Mouse (Mus musculus) neural tube, embryonic 14.5 days (tissue): ENCODE measurements around the gene Celf1. TPM values are rescaled to one million over a fixed set of nuclear protein-coding genes. Genes with fewer than 3 reads are reported as not detected.
A peak's percentile ranks its signal among the peaks of the same experiment; 100 is the strongest.
"Not testable (repeated sequence)": the region's sequence is repeated elsewhere in the genome, so short reads cannot be mapped to it uniquely, and the experiment has no call there.

Experiments
- ATAC-seq: fragments of 200-750 bp; cut with Nextera tagmentation; 2 replicates; pipeline ENCODE4 v1.8.0; 2017; ENCODE audit warnings: low read depth, mild to moderate bottlenecking, moderate TSS enrichment, moderate library complexity
- H3K27ac ChIP-seq: fragments of 300-500 bp; sonication (generic); 2 replicates; pipeline ENCODE4 v1.5.1; 2014; ENCODE audit warnings: low read depth, mild to moderate bottlenecking, control low read depth, low read length, moderate library complexity, mixed read lengths
- H3K27me3 ChIP-seq: fragments of 300-500 bp; sonication (generic); 2 replicates; pipeline ENCODE4 v1.6.1; 2014; ENCODE audit warnings: low read length; ENCODE audit not compliant: control insufficient read depth, insufficient read depth
- H3K36me3 ChIP-seq: fragments of 300-500 bp; sonication (generic); 2 replicates; pipeline ENCODE4 v1.6.1; 2014; ENCODE audit warnings: low read length, mixed read lengths; ENCODE audit not compliant: control insufficient read depth, insufficient read depth
- H3K4me1 ChIP-seq: fragments of 300-500 bp; sonication (generic); 2 replicates; pipeline ENCODE4 v1.6.1; 2014; ENCODE audit warnings: low read length; ENCODE audit not compliant: control insufficient read depth, insufficient read depth
- H3K4me2 ChIP-seq: fragments of 300-500 bp; sonication (generic); 2 replicates; pipeline ENCODE4 v1.6.1; 2014; ENCODE audit warnings: mild to moderate bottlenecking, low read depth, low read length, control low read depth
- H3K4me3 ChIP-seq: fragments of 300-500 bp; sonication (generic); 2 replicates; pipeline ENCODE4 v1.5.1; 2014; ENCODE audit warnings: low read depth, low read length, control low read depth, mixed read lengths
- H3K9ac ChIP-seq: fragments of 300-500 bp; sonication (generic); replicated peaks from 2 replicates; pipeline ENCODE4 v1.6.1; 2014; ENCODE audit warnings: low read depth, mild to moderate bottlenecking, control low read depth, low read length, mixed read lengths
- H3K9me3 ChIP-seq: fragments of 300-500 bp; sonication (generic); 2 replicates; pipeline ENCODE4 v1.6.1; 2016; ENCODE audit warnings: low read length; ENCODE audit not compliant: control insufficient read depth
- WGBS: fragments of 180-500 bp; shearing (Covaris S2); extraction: QIAGEN DNeasy Blood & Tissue Kit; methylation state at CpG from one replicate; pipeline ENCODE4 v1.1.7; 2014; 5-methylcytosine and 5-hydroxymethylcytosine counted together
- polyA plus RNA-seq: library from polyadenylated mRNA; unstranded; fragments of >200 nt; fragmentation: Nextera tagmentation; extraction: Ambion mirVana; gene quantifications from 2 replicates; pipeline ENCODE4 v1.2.1, GENCODE M21; 2014

The Celf1 gene
- polyA plus RNA-seq, 1 experiment from 2014 or later: 77.6 TPM

- no peaks in the 10 kb centered on the region for H3K27me3 ChIP-seq
- ATAC-seq: no peak
- H3K9me3 ChIP-seq: no peaks in the 10 kb centered on the region
- H3K4me2 ChIP-seq: no peak overlapping the region
- no peak overlapping the region for H3K4me3 ChIP-seq
- no peaks in the 10 kb centered on the region for H3K4me1 ChIP-seq
- no peak overlapping the region for H3K9ac ChIP-seq
- no peaks in the 10 kb centered on the region for H3K36me3 ChIP-seq
- WGBS: 96% methylated on average over 2 of the region's 2 CpGs
- H3K27ac ChIP-seq: no peak overlapping the region
These were observed 36.4 kb downstream of the Celf1 start for GRCm38 (mm10) chr2:90976590-90976989.

GRCm38 (mm10) chr2:90977291-90977690 is 37.1 kb downstream of the Celf1 start:
- H3K36me3 ChIP-seq: no peaks in the 10 kb centered on the region
- 87% methylated on average over 4 of the region's 4 CpGs for WGBS
- no peak overlapping the region for H3K4me2 ChIP-seq
- no peaks in the 10 kb centered on the region for H3K4me1 ChIP-seq
- no peak overlapping the region for H3K9ac ChIP-seq
- H3K4me3 ChIP-seq: no peak overlapping the region
- H3K27me3 ChIP-seq: no peaks in the 10 kb centered on the region
- ATAC-seq: no peak
- H3K27ac ChIP-seq: no peak overlapping the region
- no peaks in the 10 kb centered on the region for H3K9me3 ChIP-seq

- Histone ChIP-seq H3K36me3 (no peaks in the 10 kb centered on the region), H3K27me3 (no peaks in the 10 kb centered on the region), H3K4me2 (no peak overlapping the region), H3K4me1 (no peaks in the 10 kb centered on the region), H3K4me3 (no peak overlapping the region), H3K9me3 (no peaks in the 10 kb centered on the region), H3K27ac (no peak overlapping the region), H3K9ac (no peak overlapping the region)
- WGBS: 94% methylated on average over 3 of the region's 3 CpGs
- ATAC-seq: no peak
These were observed 45.9 kb downstream of the Celf1 start for GRCm38 (mm10) chr2:90986055-90986454.

- Histone ChIP-seq H3K36me3 (peaks cover 70% of the 10 kb centered on the region), H3K27me3 (no peaks in the 10 kb centered on the region), H3K27ac (no peak overlapping the region), H3K4me1 (no peaks in the 10 kb centered on the region), H3K9me3 (no peaks in the 10 kb centered on the region), H3K4me2 (no peak overlapping the region), H3K4me3 (no peak overlapping the region), H3K9ac (no peak overlapping the region)
- ATAC-seq: no peak
- 98% methylated on average over 8 of the region's 8 CpGs for WGBS
These were observed 68.4 kb downstream of the Celf1 start for GRCm38 (mm10) chr2:91008536-91008935.

GRCm38 (mm10) chr2:91013881-91014280 is 73.7 kb downstream of the Celf1 start:
- H3K9ac ChIP-seq: no peak overlapping the region
- no peaks in the 10 kb centered on the region for H3K4me1 ChIP-seq
- peaks cover 51% of the 10 kb centered on the region for H3K36me3 ChIP-seq
- WGBS: 89% methylated on average over 2 of the region's 2 CpGs
- no peak overlapping the region for H3K4me2 ChIP-seq
- no peak overlapping the region for H3K27ac ChIP-seq
- no peak overlapping the region for H3K4me3 ChIP-seq
- ATAC-seq: no peak
- H3K27me3 ChIP-seq: no peaks in the 10 kb centered on the region
- no peaks in the 10 kb centered on the region for H3K9me3 ChIP-seq

GRCm38 (mm10) chr2:91015386-91015785 is 75.2 kb downstream of the Celf1 start:
- Histone ChIP-seq H3K36me3 (peaks cover 48% of the 10 kb centered on the region), H3K4me1 (no peaks in the 10 kb centered on the region), H3K27me3 (no peaks in the 10 kb centered on the region), H3K4me2 (no peak overlapping the region), H3K9me3 (no peaks in the 10 kb centered on the region), H3K4me3 (no peak overlapping the region), H3K9ac (no peak overlapping the region), H3K27ac (no peak overlapping the region)
- ATAC-seq: no peak
- 82% methylated on average over 4 of the region's 4 CpGs for WGBS

GRCm38 (mm10) chr2:91018061-91018788 is 78.0 kb downstream of the Celf1 start:
- no peak overlapping the region for H3K4me2 ChIP-seq
- H3K4me3 ChIP-seq: no peak overlapping the region
- H3K4me1 ChIP-seq: no peaks in the 10 kb centered on the region
- H3K27ac ChIP-seq: no peak overlapping the region
- peaks cover 25% of the 10 kb centered on the region for H3K36me3 ChIP-seq
- H3K27me3 ChIP-seq: no peaks in the 10 kb centered on the region
- no peak overlapping the region for H3K9ac ChIP-seq
- no peaks in the 10 kb centered on the region for H3K9me3 ChIP-seq
- WGBS: 76% methylated on average over 8 of the region's 8 CpGs
- ATAC-seq: 0 out of 2 replicates have a peak, but pooled peaks have one; percentile 14

GRCm38 (mm10) chr2:91019911-91020310 is 79.7 kb downstream of the Celf1 start:
- no peaks in the 10 kb centered on the region for H3K27me3 ChIP-seq
- H3K9ac ChIP-seq: no peak overlapping the region
- peaks cover 10% of the 10 kb centered on the region; the same call in 1 of the 2 replicates for H3K36me3 ChIP-seq
- ATAC-seq: no peak
- H3K4me1 ChIP-seq: no peaks in the 10 kb centered on the region
- H3K9me3 ChIP-seq: no peaks in the 10 kb centered on the region
- WGBS: 97% methylated on average over 3 of the region's 3 CpGs
- H3K4me3 ChIP-seq: no peak overlapping the region
- H3K4me2 ChIP-seq: no peak overlapping the region
- H3K27ac ChIP-seq: no peak overlapping the region

- not testable (repeated sequence) for H3K27ac ChIP-seq, H3K36me3 ChIP-seq, H3K27me3 ChIP-seq, H3K4me1 ChIP-seq, H3K9me3 ChIP-seq, H3K4me3 ChIP-seq, H3K4me2 ChIP-seq, H3K9ac ChIP-seq, ATAC-seq
- 95% methylated on average over 7 of the region's 7 CpGs for WGBS
These were observed 82.1 kb downstream of the Celf1 start for GRCm38 (mm10) chr2:91022266-91022665.
